Mouse (Mus musculus) stomach, postnatal 0 days (tissue): Measurements from ENCODE around the gene Chchd4.

Experiments
- CTCF ChIP-seq: IDR thresholded peaks from 2 replicates; pipeline ENCODE4 v1.5.1; 2016; ENCODE audit warnings: antibody characterized with exemption, low read depth, mild to moderate bottlenecking, moderate library complexity
- EP300 ChIP-seq: optimal IDR thresholded peaks from 2 replicates; pipeline ENCODE3; 2016; ENCODE audit warnings: antibody characterized with exemption

GRCm38 (mm10) chr6:91414890-91415289 lies 58.5 kb downstream of the Chchd4 start:
- TF ChIP-seq CTCF (peak; percentile 80), EP300 (no peak)
